Mouse (Mus musculus): ENCODE measurements around the gene Xlr3a.
"Not testable (repeated sequence)": the region's sequence is repeated elsewhere in the genome, so short reads cannot be mapped to it uniquely, and the experiment has no call there.

The Xlr3a gene

DNA sequence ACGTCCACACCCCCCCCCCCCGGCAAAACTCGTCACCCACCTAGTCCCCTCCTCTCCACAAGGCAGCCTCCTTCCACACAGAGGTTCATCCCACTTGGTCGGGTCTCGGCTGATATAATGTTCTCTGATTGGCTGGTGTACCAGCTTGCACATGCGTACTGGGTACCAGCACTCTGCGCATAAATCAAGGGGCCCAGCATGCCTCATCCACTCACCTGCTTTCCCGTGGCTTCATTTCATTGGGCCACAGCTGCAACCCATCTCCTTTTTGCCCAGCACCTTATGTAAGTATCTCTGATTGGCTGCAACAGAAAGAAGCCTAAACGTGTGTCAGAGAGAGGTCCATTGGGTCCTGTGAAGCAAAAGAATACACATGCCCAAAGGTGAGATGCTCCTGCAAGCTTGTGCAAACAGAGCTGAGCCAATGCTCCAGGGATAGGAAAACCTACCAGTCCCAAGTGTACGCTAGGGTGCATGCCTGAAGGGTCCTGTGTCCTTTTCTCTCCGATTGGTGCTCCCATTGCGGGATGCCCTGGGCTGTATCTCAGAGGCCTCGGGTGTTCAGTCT is at the start of gene Xlr3a:
TSS of gene Xlr3a (minus strand) at position 155 of the 568 bp plus-strand sequence.
- DNase-seq (ENCODE audit: low read depth, low spot score) = peak; percentile 90

DNA sequence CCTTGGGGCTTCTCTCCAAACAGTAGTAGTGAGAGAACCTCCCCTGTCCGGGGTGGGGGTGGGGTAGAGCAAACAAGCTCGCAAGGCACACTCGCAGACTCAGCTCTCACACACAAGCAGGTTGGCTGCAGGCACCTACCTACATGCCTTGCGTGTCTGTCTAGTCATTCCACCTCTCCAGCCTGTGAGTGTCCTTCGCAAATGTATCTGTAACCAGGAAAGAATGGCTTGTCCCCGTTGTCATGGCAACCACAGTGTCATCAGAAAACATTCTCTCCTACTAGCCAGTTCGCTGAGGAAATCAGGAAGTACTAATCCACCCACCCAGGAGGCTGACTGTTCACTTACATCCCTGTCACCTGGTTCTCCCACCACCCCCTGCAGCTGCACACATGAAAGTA is 46.3 kb upstream of the Xlr3a start:
- DNase-seq (ENCODE audit: low read depth, low spot score) = not testable (repeated sequence)

DNA sequence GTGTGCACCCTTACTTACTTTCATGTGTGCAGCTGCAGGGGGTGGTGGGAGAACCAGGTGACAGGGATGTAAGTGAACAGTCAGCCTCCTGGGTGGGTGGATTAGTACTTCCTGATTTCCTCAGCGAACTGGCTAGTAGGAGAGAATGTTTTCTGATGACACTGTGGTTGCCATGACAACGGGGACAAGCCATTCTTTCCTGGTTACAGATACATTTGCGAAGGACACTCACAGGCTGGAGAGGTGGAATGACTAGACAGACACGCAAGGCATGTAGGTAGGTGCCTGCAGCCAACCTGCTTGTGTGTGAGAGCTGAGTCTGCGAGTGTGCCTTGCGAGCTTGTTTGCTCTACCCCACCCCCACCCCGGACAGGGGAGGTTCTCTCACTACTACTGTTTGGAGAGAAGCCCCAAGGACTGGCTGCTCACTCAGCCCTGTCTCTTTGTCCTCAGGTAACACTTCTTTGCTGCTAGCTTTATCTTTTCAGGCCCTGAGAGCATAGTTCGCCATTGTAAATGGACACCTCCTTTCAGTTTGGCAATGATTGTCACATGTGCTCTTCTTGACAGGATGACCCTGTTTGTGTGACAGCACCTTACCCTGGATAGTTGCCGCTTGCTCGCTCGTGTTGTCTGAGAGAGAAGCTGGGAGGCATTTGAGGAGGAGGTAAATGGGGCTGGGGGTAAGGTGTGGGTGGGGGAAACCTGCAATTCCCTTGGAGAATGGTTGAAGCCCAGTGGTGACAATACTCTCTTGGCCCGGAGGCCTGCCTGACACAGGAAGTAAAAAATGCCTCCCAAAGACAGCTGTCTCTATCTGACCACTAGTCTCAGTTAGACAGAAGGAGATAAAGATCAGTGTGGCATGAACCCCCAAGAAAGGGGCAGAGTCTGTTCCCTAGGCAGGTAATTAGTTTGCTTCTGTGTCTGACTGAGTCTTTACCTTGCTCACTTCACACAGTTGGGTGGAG is 26.2 kb upstream of the Xlr3a start:
- DNase-seq (ENCODE audit: low read depth, low spot score) = not testable (repeated sequence)

DNA sequence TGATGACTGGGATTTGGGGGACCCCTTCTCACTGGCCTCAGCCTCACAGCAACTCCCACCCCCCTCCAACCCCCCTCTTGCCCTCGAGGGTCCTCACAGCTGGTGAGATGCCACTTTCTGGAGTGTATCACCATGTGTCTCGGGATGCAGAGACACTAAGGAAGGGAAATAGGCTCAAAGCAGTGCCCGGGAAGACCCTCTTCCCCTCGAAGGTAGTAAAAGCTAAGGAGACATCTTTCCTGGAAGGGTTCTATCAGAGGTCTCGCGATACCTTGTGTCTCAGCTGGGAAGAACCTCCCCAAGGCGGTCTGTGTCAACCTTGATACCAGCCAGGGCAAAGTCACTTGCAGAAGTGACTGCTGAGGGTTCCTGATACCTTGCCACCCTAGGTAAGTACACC is 19.9 kb upstream of the Xlr3a start, which contains the start of gene Gm14685:
TSS of gene Gm14685 (plus strand) at position 301 of the 400 bp plus-strand sequence.
- DNase-seq (ENCODE audit: low read depth, low spot score) = not testable (repeated sequence)

DNA sequence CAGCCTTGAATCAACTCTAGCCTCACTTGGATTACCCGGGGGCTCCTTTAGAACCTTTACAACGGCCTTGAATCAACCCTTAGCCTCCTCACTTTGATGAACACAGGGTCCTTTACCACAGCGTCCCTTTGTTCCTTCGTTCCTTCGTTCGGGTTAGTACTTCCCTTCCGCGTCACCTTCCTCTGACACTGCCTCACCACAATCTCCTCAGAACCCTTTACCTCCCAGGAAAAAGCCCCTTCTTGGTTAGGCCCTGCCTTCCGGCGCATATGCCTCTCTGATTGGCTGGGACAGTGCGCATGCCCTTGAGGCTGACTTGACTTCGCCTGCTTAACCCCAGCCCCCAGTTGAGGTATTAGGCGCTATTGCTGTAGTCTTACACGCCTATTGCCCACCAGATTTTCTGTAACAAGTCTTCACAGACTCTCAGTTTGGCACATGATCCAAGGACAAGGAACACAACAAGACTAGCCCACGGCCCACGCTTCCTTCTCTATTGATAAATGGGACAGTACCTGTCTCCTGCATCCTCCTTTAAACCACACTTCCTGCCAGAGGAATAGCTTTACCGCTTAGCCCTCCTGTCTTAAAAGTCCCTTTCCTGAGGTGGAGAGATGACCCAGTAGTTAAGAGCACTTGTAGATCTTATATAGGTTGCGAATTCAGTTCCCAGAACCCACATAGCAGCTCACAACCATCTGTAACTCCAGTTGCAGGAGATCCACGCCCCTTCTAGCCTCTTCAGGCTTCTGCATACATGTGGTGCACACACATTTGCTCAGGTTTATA is 14.4 kb downstream of the Xlr3a start, which contains the start of gene Xlr4a:
TSS of gene Xlr4a (minus strand) at position 212 of the 789 bp plus-strand sequence.
- DNase-seq (ENCODE audit: low read depth, low spot score) = not testable (repeated sequence)

DNA sequence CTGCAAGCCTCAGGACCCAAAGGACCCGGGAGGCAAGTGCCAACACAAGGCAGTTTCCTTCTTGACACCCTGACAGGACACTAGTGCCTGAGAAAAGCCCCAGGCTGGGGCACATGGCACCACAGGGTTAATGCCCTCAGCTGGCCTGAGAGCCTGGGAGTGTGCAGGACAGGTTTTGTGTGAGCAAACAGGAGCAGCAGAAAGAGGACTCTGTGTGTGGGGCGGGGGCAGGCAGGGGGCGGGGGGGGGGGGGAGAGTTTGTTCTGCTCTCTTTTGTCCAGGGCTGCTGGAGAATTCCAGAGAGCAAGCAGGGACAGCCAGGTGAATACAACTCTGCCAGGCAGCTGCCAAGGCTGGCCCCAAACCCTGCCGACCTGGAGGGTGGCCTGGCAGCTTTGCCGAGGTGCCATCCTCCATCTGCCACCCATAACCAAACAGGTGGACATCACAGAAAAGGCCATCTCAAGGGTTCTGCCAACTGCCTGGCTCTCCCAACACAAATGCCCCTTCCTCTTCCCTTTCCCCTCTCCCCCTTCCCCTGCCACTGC is 30.1 kb downstream of the Xlr3a start:
- DNase-seq (ENCODE audit: low read depth, low spot score) = not testable (repeated sequence)

DNA sequence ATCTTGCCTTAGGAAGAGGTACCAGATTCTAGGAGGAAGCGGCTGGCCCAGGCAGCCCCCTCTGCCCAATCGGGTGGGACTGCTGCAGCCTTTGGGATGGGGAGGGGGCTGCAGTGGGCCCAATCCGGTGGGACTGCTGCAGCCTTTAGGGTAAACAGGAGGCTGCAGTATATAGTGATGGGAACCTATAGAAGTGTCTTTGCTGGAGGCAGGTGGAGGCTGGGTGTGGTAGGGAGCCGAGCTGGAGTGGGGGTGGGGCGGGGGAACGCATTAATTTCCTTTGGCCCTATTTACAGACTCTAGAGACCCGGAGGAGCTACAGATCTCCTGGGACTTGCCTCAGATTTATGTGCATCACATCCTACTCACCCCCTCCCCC is 32.5 kb downstream of the Xlr3a start, which contains the start of gene Pnma3:
TSS of gene Pnma3 (plus strand) at position 373 of the 379 bp plus-strand sequence.
- DNase-seq (ENCODE audit: low read depth, low spot score) = no peak

DNA sequence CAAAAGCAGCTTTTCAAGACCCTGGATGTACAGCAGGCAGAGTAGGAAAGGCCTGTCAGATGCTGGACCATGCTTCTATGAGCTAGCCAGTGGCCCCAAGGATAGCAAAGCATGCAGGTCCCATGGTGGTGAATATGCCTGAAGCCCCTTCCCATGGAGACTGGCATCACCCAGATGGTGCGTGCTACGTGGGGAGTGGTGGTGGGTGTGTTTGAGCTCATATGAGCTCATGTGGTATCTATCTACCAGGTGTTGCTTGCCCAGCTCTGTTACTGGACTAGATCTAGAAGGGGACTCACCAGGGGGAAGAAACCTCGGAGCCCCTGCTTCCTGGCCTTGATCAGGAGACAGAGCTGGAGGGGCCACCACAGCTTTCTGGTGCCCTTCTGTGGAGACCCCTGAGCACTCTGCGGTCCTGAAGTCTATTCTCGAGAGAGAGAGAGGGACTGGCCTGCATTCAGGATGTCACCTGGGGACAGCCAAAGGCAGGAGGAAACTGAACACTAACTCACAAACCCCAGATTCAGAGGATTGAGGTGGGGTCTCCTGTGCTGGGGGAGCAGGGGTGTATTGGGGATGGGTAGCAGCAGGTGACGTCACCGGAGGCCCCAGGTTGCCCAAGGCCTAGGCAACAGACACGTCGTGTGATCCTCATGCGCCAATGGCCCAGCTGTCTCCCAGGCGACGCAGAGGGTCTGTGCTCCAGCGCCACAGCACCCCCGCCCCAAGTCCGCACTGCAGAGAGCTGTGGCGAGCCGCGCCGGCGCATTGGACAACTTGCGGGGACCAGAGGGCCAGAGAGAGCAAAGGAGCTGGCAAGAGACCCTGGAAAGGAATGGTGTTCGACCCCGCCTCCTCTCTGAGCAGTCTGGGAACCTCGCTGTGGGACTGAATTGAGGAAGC is 33.1 kb downstream of the Xlr3a start:
- DNase-seq (ENCODE audit: low read depth, low spot score) = no peak

DNA sequence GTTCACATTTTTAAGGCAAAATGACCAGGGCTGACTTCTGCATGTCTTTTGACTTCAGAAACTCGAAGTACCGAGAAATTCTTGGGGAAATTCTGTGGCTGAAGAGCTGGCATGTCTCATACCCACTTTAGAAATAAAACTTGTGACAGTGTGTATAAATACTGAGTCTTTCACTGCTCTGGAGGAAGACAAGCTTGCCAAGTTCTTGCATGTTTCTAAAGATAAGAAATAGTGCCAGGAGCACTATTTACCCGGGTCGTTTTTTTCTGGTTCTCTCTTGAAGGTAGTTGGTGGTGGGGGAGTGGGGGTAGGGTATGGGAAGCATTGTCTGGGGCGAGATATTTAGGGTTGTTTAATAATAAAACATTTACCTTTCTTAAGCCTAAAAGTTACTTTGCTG is 34.6 kb downstream of the Xlr3a start:
- DNase-seq (ENCODE audit: low read depth, low spot score) = no peak

DNA sequence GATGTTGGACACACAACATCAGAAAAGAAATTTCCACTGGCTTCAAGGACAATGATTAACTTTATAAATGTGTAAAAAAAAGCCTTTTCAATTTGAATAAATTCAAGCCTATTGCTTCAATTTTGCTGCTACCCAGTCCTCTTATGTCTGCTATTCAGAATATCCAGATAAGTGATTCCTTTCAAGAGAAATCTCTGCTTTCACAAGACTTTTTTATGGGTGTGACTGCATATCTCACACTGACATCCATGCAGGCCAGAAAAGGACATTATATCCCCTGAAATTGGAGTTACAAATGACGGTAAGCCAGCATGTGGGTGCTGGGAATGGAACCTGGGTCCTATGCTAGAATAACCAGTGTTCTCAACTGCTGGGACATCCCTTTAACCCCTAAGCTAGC is 35.4 kb downstream of the Xlr3a start:
- DNase-seq (ENCODE audit: low read depth, low spot score) = no peak

DNA sequence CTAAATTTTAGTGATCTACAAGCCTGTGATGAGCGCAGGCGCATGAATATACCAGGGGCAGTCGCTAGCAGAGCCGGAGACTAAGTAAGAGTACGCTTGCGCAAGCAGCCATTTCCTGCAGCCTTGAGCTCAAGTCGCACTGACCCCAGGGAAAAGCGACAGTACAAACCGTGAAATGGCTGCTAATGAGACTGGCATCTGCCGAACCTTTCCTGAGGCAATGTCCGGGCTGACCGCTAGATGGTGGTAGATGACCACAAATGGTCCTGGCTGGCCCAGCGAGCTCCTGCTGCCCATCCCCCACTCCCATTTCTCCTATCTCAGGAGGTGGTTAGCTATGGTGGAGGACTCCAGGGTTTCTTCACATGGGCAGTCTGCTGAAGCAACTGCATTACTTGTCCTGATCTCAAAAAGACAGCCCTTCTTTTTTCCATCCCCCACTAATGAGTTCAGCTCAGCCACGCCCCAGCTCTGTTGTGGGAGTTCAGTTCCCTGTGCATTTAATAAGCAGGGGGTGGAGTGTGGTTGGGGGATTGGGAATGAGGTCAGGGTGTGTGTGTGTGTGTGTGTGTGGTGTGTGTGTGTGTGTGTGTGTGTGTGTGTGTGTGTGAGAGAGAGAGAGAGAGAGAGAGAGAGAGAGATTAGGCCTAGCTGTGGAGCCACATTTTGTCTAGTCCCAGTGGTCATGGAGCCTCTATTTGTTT is 42.9 kb downstream of the Xlr3a start:
- peak; percentile 85 for DNase-seq (ENCODE audit: low read depth, low spot score)

DNA sequence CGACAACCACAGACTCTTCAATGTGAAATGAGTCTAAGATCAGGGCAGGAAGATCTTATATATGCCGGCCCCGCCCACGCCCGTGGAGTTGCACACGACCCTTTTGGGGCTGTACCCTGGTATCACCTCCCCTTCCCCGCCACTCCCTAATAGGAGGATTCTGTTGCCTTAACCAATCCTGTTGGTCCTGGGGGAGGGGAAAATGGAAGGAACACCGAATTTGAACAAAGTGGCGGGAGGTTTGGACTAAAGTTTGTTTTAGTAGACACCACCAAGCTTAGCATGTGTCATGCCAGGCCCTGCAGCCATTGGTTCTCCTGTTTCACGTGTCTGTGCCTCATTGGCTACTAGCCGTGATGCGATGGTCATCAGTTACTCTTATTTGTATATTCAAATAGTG is 57.2 kb downstream of the Xlr3a start:
- no peak for DNase-seq (ENCODE audit: low read depth, low spot score)

DNA sequence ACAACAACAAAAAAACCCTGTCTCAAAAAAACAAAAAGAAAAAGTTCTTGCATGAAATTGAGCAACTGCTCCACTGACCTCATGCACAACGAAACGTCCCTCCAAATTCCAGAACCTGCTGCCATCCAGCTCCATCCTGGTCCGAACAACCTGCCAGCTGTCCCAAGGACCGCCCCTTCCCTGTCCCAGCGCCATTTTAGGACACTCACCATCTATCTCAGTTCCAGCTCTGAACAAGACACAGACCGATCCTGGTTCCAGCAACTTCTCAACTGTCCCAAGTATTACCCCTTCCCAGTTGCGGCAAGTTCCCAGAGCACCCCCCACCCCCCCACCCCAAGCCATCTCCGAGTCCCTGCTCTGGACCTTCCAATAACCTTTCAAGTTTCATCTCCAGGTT is 58.1 kb downstream of the Xlr3a start:
- DNase-seq (ENCODE audit: low read depth, low spot score) = no peak

DNA sequence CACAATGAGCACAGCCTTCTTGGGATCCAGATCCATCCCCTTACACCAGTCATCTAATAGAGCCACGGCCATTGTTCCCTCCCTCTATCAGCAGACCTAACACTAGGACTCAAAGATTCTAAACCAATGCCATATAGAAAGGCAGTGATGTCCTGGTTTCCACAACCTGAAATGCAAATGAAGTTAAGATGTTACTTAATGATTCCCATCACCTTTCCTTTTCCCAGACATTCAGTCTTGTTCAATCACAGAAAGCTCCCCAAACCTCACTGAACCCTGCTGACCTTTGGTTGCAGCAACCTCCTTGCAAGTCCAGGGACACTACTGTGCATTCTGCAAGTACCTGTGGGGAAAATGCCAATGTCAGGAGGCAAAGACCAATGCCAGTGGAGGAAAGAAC is 59.9 kb downstream of the Xlr3a start, which contains the start of gene Pnma5:
TSS of gene Pnma5 (minus strand) at position 101 of the 400 bp plus-strand sequence.
- no peak for DNase-seq (ENCODE audit: low read depth, low spot score)
